Mouse (Mus musculus): ENCODE data around the gene Gprin1. TPM values are rescaled to one million over a fixed set of nuclear protein-coding genes. Genes with fewer than 3 reads are reported as not detected.
A peak's percentile ranks its signal among the peaks of the same experiment; 100 is the strongest.

The Gprin1 gene
- total RNA-seq, 2 experiments from 2014 or later = 2.5 to 3.2 TPM

DNA sequence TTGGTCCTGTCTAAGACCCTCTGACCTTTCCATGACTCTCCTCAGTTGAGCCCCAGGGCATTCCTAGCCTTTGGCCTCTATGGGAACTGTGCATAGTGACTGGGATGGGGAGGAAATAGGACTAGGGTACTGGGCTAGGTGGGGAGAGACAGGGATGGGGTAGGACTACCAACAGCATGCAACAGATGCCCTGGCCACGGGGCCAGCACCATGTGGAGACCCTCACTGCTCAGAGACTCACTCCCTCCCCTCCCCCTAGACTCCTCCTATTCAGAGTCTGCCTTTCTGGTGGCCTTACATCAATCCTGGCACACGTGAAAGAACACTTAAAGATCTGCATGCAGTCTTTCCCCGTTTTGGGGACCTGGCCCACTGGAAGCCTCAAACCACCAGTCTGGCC lies 12.7 kb downstream of the Gprin1 start:
- DNase-seq (ENCODE audit: low spot score in 2 of 2) = no peak

- no peak for DNase-seq (ENCODE audit: low spot score in 2 of 2)
These were observed 23.5 kb downstream of the Gprin1 start for GRCm38 (mm10) chr13:54726131-54726530.

DNA sequence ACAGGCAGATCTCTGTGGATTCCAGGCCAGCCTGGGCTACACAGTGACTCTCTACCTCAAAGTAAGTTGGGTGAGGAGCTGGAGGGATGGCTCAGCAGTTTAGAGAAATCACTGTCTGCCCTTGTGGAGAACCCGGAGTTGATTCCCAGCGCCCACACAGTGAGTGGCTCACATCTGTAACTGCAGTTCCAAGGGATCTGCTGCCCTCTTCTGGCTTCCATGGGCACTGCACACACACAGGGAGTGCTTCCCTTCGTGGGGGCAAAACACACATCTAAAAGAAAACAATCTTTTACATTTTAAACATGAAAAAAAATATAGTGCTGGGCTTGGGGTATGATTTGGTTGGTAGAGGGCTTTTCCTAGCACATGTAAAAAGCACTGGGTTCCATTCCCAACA lies 26.5 kb downstream of the Gprin1 start:
- DNase-seq (ENCODE audit: low spot score in 2 of 2) = no peak

DNA sequence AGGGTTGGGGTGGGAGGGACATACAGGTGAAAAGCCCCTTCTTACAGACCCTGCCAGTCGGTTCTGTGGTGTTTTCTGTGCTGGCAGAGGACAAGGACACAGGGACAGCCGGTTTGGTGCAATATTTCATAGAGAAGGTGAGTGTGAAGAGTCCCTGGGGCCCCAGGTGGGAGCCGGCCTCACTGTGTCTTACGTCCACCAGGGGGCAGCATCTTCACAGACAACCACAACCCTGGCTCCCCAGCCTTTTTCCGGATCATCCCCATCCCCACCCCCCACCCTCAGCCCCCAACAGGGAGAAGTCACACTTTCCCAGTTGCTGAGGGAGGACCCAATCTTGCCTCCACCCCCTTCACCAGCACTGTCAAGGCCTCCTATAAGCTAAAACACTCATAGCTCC lies 32.8 kb downstream of the Gprin1 start:
- peak; percentile 32 to 53 for DNase-seq (ENCODE audit: low spot score in 2 of 2)

DNA sequence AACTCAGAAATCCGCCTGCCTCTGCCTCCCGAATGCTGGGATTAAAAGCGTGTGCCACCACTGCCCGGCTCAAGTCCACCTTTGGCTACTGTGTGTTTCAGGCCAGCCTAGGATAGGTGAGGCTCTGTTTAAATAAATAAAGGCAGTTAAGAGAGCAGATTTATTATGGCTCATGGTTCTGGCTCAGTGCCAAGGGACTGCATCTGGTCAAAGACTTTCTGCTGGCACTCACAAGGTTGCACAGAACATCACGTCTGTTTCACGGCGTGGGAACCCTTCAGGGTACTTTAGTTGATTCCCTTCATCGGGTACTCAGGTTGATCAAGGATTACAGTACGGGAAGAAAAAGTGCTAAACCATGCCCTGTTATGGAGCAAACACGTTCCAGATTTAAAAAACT lies 34.7 kb downstream of the Gprin1 start:
- DNase-seq (ENCODE audit: low spot score in 2 of 2) = no peak

- no peak for DNase-seq (ENCODE audit: low spot score in 2 of 2)
These were observed 35.3 kb downstream of the Gprin1 start for GRCm38 (mm10) chr13:54714393-54714792.

GRCm38 (mm10) chr13:54710866-54711265 lies 38.8 kb downstream of the Gprin1 start:
- no peak for DNase-seq (ENCODE audit: low spot score in 2 of 2)

GRCm38 (mm10) chr13:54704890-54705289 lies 44.8 kb downstream of the Gprin1 start:
- DNase-seq (ENCODE audit: low spot score in 2 of 2) = no peak

- DNase-seq (ENCODE audit: low spot score in 2 of 2) = no peak
These were observed 47.2 kb downstream of the Gprin1 start for GRCm38 (mm10) chr13:54702507-54702906.

DNA sequence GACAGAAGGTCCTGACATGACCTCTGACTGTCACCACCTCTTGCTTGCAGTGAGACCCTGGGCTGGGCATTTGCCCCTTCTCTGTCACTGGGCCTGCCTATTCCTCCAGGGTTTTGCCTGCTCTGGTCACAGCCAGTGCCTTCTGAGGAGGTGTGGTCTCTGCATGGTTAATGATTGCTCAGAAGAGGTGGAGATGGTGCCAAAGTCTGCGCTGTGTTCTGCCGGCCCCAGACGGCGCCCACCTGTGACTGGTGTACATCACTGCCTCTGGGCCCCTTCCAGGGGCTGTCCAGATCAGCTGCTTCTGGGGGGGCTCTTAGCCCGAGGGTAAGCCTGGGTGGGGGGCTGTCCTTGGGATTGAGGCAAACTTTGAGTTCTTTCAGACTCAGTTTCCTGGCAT lies 48.4 kb downstream of the Gprin1 start, which contains the start of gene Cdhr2:
Cdhr2 (plus strand) TSS at position 219 of the 400 bp plus-strand sequence.
- DNase-seq (ENCODE audit: low spot score in 2 of 2) = no peak

DNA sequence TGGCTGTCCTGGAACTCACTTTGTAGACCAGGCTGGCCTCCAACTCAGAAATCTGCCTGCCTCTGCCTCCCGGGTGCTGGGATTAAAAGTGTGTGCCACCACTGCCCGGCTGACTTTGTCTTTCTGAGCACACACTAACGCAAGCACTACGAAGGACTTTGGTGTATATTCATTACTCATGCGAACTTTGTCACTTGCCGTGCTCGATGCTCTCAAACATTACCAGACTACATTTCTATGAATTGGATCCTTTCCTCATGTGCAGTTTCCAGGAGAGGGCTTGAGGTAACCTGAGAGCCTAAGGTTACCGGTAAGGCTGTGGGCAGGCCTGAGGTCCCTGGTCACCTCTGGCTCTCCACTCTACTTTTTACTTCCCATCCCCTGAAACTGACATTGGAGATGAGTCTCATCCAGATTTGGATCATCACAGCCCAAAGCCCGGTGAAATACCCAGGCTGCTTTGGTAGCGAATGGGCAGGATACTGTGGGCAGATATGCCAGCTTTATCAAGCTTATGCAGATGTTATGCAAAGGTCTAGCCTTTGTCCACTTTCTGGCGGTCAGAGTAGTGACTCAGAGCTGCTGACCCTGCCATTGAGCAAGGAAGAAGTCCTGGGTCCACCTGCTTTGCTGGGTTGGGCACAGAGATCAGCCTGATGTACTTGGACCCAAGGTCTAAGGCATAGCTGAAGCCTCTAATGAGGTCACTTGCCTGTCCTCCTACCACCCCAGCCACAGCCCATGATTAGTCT lies 54.0 kb downstream of the Gprin1 start:
- DNase-seq (ENCODE audit: low spot score in 2 of 2) = no peak

DNA sequence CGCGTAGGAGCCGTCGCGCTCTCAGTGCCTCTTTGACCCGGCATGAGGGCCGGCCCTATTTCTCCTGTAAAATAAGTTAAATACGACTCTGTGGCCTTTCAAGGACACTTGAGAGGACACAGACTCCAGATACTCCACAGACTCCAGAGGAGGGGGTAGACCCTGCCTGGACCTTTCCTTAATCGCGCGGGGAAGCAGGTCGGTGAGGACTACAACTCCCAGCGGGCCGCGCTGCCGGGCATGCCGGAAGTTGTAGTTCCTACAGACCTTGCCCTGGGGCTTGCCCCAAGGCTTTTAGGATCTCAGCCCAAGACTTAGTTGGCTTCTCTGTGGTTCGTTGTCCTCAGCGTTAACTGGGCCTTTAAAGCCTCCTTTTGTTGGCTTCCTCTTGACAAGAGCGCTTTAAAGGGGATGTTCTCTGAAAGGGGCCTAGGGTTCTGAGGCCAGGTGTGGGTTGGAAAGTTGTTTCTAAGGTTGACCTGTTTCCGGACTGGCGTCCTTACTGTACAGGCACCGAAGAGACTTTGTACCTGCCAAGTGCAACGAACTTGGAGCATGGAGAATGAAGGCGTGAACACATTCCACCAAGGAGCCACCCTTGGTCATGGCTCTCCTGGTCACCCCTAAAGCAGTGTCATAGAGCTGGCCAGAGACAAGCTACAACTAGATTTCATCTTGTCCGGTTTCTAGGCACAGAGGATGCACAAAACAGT lies 55.2 kb downstream of the Gprin1 start:
- DNase-seq (ENCODE audit: low spot score in 2 of 2) = peak; percentile 83 to 84

GRCm38 (mm10) chr13:54693558-54694347 lies 55.9 kb downstream of the Gprin1 start, which contains the start of gene Rnf44:
Rnf44 (minus strand) TSS chr13:54693907.
- peak; percentile 97 to 98 for DNase-seq (ENCODE audit: low spot score in 2 of 2)

DNA sequence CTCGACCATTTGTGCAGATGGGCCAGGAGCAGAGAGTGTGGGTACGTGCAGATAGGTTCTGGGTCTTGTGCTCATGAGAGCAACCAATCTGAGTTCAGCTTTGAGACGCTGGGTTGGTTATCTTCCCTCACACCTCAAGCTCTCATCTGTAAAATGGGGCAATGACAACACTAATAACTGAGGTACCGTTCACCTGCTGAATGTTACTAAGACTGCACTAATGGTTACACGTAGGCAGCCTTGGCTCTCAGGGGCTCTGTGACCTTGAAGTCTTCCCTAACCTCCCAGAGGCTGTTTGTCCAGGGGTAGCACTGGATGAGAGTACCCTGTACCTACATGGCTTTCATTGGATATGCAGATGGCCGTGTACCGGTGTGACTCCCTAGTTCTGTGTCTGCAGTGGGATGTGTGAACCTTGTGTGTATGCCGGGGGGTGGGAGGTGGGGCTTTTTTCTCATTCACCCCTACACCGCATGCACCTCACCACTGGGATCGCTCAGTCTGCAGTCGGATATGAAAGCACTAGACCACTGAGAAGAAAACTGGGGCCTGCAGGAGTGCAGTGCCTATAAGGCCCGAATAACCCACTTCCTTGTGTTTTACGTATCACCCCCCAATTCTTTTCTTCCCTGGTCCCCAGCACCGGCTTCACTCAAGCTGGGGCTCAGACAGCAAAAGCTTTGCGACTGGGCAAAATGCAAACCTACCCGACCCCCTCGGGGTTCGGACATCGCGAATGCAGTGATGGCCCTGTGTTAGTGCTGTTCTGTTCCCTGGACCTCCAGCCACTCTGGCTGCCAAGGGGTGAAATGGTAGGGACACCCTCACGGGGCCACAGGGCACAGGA lies 56.7 kb downstream of the Gprin1 start:
- DNase-seq (ENCODE audit: low spot score in 2 of 2) = no peak

DNA sequence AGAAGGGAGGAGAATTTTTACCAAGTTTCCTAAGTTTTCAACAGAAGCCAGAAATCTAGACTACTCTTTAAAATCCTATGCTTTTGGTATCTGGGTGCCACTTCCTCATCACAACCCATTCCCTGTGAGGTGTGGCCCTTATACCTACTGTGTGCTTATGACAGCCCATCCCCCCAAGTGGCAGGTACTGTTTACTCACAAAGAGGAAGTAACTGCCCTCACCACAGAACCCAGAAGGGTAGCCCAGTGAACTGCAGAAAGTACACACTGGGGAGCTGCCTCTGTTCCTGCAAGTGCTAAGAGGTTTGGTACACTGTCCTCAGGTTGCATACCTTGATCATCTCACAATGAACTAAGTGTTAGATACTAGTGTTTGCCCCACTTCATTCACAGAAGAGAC lies 57.9 kb downstream of the Gprin1 start:
- DNase-seq (ENCODE audit: low spot score in 2 of 2) = no peak

DNA sequence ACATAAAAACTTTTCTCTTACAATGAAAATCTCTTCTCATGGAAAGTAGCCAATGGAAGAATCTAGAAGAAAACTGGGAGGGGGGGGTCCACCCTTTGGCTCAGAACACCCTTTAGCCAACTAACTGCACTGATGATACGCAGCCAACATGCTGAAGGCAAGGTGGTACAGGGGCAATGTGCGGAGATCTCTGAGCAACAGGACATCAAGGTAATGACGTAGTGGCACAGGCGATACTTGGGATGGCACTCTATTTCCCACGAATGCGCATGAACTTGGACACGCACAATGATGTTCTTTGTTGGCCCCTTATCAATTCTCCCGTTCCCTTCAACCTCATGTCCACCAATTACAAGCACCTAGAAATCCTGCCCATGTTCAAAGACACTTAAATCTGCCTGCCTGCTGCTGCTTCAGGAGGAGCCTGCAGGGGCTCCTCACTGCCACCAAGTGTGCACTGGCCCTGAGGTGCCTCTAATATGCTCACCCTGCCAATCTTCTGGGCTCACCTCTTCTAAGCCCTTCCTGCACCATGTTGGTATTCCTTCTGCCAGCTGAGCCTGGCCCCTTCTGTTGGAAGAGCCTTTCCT lies 59.4 kb downstream of the Gprin1 start:
- DNase-seq (ENCODE audit: low spot score in 2 of 2) = no peak

GRCm38 (mm10) chr13:54687575-54688424 lies 61.9 kb downstream of the Gprin1 start:
- DNase-seq (ENCODE audit: low spot score in 2 of 2) = peak; percentile 95 to 98

DNA sequence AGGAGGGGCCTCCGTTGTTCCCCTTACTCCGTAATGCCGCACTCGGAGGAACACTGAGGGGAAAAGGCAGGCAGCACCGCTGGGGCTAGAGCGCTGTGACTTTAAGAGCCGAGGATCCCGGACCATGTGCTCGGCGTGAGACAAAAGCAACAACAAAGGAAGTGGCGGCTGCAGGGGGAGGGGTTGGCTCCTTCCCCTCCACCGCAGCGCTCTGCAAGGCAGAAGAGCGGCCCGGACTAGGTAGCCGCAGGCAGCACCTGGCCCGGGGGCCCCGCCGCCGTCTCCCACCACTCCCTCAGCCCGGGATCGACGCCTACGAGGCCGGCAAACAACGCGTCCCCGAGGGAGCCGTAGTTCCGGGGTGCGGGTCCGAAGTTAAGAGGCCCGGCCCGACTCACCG lies 62.6 kb downstream of the Gprin1 start:
- DNase-seq (ENCODE audit: low spot score in 2 of 2) = peak; percentile 67 to 73

Measured in adrenal gland, adult 18-20 months (tissue).